Mouse (Mus musculus) adrenal gland, postnatal 36 days (tissue): ENCODE results near the gene Ccdc169. TPM values are rescaled to one million over a fixed set of nuclear protein-coding genes. Genes with fewer than 3 reads are reported as not detected.

ENCODE experiments used
- DNase-seq, 2 experiments: peaks; one replicate each; pipeline ENCODE4 v3.0.0; 2021; ENCODE audit warnings: mixed read lengths in 1 of 2
- long read RNA-seq, 2 experiments: library from polyadenylated mRNA; stranded (forward); transcript quantifications; one replicate each; pipeline ENCODE4 v2.0.0; 2021; ENCODE audit warnings: borderline sequencing depth in 2 of 2
- total RNA-seq, 2 experiments: library from RNA; stranded (reverse); gene quantifications; 2 replicates each; pipeline ENCODE4 v1.2.3; 2021

Gene Ccdc169
- under 1 TPM in 1 of 2 experiments, not detected in 1; 0.33 TPM for total RNA-seq
- long read RNA-seq, experiment 1, result 0 reads
- long read RNA-seq, experiment 2, result 0 reads

DNA sequence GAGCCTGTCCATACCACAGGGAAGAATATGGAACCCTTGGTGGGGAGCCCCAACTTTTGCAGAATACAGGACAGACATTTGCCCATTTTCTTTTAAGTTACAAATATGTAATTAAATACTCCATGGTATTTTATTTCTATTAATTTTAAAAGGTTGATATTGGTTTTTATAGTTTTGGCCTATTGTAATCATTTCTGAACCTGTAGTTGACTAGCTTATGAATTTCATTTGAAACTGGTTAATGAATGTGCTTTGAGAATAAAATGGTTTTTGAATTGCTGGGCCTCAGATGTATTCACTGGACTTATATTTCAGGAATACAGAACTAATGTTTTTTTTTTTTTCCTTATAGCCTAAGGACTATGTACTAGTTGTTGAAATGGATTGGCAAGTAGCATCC is at the start of gene Ccdc169:
TSS of gene Ccdc169 (plus strand) at position 301 of the 400 bp plus-strand sequence.
- no peak for DNase-seq

DNA sequence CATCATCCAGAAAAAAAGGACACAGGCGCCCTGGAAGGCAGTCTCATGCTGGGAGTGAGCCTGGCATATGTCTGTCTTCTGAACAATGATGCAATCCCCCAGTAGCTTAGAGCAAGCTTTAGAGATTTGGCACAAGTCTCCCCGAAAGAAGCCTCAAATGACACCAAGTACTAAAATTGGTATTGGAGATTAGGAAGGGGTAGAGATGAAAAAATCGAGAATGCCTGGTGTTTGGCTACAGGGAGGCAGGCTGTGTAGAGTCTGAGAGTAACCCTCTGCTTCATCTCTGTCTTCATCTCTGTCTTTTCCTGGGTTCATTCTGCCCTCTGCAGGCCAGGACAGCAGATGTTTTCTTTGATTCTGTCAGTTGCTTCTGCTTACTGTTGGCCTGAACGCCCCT is 49.8 kb upstream of the Ccdc169 start:
- DNase-seq, result no peak

DNA sequence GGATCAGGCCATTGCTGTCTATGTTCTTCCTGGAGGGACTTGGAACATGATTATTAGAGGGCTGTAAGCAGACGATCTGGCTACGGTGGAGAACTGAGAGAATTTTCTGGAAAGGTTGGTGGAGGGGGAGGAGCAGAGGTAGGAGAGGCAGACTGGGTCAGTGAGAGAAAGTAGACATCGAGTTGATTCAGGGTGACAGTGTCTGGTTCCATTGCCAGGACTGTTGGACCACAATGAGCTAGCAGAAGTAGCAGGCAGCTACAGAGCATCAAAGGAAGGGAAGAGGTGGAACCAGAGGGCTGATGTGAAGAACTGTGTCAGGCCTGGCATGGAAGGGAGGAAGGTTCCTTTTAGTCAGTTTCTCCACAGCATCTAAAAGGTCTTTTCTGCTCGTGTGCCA is 48.8 kb upstream of the Ccdc169 start:
- DNase-seq, result no peak

DNA sequence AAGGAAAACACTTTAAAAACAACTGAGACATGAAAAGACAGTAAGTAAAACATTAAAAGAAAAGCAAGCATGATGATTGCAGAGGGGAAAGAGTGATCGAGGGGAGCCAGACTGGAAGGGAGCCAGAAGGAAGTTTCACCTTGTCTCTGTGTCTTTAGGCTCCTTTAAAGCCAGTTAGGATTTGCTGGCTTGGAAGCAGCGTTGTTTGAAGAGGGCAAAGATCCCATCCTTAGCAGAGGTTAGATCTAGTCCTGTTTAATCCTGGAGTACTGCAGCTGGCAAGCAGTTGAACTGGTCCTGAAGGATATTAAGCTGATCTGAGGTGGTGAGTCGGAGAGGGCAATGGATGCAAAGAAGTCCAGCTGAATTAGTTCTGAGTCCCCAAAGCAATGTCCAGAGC is 48.3 kb upstream of the Ccdc169 start:
- DNase-seq, result no peak

DNA sequence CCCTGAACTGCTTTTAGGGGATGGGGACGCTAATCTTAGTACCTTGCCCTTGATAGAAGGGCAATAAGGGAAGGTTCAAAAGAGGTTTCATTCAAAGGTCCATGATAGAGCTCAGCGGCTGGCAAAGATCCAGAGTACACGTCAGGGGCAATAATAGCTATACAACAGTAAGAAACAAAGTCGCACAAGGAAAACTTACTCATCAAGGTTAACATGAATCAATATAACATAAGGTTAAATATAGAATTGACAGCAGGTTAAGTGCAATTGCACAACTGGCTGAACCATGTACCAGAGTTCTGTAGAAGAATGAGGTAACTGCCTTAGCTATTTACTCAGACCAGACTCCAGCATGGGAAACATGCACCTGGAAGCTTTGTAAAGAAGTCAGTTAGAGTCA is 47.8 kb upstream of the Ccdc169 start:
- DNase-seq, result peak in 1 of 2 experiments; percentile 18

DNA sequence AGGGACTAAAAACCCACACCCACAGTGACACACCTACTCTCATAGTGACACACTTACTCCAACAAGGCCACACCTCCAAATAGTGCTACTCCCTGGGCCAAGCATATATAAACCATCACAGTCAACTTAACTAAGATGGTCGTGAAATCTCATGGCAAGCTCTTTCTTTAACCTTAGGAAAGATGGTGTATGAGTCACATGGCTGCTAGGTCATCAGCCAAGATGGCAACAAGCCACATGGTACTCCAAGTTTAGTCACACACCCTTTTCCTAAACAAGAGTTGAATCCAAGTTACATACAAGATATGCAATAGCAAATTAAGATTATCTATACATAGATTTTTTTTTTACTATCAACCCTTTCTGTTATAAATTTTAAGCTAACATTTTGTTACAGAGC is 44.0 kb upstream of the Ccdc169 start:
- peak in 1 of 2 experiments; percentile 36 for DNase-seq

DNA sequence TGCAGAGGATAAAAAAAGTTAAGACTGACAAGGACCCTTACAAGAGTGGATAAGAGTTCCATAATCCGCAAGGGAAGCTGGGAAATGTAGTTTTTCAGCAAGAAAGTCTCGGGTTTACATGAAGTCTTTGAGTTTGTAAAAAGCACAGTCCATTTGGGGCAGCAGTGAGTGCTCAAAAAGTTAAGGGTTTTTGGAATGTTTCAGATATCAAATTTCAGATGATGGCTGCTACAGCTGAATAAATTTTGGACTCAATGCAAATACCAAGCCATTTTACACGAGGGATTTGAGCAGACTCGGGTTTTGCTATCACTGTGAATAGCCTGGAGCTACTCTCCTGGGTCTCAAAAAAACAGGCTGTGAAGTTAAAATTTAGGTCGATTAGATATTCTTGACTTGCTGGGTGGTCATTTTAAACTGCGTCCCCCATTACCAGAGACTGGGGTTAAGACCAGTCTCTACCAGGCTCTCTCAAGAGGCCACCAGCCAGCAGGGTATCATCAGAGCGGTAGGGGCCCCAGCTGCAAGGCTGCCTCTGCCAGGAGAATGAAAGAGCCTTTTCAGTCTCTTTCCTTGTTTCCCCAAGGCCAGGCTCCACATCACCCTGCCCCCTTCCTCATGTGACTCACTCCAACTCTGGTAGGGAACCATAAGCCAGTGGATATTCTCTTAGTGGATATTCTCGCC is 41.0 kb upstream of the Ccdc169 start:
- DNase-seq, result peak; percentile 65

DNA sequence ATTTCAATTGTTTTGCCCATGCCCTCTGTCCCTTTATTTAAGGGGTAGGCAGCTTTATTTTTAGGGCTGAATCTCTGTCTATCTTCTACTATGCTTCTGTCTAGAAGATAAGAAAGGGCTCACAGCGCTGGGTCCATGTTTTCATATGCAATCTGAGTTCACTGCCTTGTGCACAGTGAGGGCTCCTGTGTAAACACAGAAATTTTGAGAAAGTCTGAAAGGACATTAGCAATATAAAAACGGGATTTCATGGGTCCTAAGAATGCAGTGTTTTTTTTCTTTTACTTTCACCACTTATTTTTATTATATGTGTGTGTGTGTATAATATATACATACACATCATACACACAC is 40.5 kb upstream of the Ccdc169 start:
- DNase-seq, result no peak

DNA sequence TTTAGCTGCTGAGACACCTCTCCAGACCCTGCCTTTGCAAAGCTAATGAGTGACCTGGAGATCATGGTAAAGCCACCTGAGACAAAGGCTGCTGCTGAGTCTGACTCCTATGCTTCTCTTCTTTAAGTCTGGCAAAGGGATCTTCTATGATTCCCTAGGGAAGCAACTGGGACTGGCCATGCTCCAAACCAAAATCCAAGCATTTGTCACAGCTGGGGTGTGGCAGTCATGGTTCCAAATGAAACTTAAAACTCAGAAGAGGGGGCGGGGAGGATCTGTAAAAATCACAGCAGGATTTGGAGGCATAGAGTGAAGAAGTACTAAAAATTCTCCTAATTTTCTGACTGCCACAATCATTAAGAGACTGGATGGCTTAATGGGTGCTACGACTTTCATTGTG is 40.0 kb upstream of the Ccdc169 start:
- no peak for DNase-seq

DNA sequence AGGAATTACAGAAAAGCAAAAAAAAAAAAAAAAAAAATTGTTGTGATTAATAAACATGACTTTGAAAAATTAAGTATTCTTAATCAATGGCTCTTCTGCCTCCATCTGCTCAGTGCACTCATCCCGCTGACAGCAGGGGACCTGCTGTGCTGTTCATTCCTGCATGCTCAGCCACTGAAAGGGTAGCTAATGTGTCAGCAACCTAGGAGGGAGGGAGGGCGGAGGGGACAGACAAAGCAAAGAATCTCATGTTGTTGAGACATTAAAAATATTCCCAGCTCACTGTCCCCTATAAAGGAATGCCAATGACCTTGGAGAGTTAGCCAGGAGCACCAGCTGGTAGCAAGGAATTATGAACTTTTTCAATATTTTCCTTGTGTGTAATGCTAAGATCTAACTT is 39.1 kb upstream of the Ccdc169 start:
- DNase-seq, result no peak

DNA sequence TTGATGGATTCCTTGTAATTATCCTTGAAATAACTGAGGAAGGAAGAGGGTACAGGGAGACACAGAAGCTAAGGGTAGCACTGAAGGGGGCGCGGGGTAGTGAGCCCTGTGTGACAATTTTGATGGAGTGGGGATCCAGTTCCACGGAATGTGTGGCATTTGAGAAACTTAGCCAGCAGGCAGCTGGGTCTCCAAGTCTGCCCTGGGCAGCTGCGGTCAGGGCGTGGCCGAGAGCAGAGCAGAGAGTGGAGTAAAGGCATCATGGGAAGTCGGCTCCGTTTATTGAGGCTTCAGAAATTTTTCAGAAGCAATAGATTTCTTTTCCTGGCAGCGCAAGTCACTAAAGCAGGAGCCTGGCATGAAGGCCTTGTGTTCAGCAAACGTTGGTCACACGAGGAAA is 38.1 kb upstream of the Ccdc169 start:
- DNase-seq, result no peak

DNA sequence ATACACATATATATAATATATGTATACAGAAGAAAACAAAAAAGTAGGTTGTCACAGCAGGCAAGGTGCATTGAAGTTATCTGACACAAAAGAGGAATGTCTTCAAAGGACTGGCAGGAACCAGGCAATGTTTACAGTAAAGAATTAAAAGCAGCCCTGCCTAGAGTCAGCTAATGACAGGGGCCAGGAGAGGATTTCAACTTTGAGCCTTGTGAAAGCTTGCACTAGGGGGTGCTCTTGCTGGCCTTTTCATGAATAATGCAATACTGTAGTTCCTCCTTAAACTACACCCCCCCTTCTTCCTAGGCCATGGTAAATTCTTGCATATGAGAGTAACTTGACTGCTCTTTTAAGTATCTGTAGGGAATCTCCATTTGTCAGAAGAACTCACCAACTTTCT is 36.0 kb upstream of the Ccdc169 start:
- DNase-seq, result no peak

DNA sequence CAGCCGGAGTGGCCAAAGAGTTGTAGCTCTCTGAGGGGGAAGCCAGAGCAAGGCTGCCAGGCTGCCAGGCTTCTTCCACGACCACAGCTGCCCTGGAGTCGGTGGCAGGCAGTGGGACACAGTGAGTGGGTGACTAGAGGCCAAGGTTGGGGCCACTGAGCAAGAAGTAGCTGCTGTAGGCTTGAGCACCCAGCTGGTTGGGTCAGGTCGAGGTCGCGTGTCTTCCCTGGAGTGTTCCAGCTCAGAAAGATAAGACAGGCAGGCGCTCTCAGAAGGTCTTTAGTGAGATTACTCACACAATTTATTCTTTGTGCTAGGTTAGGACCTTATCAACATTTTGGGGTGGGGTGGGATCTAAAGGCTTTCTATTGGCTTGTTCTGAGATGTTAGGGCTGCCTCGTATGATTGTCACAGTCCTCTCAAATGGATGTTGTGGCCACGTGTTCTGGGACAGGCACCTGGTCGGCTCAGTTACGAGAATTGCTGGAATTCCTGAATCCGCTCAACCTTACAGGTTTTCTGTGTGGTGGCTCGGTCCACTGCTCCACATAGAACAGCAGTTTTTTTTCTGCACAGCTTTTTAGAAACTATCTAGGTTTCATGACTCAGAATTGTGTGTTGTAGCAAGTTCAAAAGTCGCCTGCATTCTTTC is 31.6 kb upstream of the Ccdc169 start:
- DNase-seq, result peak in 1 of 2 experiments; percentile 46

DNA sequence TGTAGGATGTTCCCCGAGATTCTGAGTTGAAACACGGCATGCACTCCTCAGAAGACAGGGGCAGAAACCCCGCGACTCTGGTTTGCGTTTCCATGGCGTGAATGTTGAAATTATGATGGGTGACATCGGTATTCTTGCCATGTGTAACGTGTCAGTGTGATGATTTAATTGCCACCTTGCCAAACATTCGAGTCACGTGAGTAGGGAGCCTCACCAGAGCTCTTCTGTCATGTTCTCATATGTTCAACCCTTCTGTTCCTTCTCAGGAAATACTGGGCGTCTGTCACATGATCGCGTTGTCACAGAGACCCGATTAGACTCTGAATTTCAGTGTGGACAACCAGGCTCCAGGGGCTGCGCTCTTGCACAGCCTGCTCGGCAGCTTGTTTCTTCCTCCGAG is 31.1 kb upstream of the Ccdc169 start:
- no peak for DNase-seq

DNA sequence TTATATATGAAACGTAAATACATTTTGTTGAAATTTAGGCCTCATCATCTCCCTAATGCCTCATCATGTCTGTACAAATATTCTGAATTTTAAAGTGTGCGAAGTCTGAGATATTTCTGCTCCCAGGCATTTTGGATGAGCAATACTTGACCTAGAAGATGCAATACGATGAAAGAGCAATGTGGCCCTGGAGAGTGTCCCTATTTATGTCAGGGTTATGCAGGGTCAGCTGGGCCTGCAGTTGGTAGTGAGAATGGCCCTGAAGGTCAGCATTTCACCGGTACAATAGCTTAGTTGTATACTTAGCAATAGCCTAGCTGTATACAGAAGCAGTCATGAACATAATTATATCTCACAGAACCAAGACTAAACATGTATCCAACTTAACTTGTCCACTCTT is 28.0 kb upstream of the Ccdc169 start:
- DNase-seq, result peak in 1 of 2 experiments; percentile 48

DNA sequence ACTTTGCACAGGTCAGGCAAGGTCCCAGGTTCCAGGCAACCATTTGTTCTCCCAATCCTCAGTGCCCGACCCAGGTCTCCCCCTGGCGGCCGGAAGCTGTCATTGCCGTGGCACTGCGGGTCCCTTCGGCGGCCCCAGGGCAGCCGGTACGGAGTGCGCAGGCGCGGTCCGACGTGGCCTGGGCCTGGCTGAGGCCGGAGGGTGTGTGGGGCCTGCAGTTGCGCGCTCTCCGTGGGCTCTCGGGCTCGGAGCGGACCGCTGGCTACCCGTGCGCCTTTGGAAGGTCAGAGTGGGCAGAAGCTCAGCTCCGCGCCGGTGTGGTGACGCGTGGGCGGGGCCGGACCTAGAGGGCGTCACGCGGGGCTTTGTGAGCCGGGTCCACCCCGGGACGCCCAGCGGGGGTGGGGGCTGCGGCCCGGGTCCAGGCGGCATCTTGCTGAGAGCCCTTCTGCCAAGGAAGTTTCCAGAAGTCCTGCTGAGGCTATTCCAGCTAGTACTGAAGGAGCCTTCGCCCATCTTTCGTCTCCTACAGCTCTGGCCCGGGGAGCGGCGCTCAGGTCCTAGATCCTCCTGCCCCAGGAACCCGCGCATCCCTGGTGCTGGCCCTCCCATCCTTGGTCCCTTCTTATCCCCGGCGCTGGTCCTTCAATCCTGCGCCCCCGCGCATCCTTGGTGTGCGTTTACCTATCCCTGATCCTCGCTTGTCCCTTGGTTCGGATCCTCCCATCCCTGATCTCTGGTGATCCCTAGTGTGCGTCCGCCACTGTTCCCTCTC is 25.0 kb upstream of the Ccdc169 start, which contains the start of gene Spg20:
TSS of gene Spg20 (plus strand) at position 174 of the 775 bp plus-strand sequence.
- DNase-seq, result peak; percentile 98 to 99

DNA sequence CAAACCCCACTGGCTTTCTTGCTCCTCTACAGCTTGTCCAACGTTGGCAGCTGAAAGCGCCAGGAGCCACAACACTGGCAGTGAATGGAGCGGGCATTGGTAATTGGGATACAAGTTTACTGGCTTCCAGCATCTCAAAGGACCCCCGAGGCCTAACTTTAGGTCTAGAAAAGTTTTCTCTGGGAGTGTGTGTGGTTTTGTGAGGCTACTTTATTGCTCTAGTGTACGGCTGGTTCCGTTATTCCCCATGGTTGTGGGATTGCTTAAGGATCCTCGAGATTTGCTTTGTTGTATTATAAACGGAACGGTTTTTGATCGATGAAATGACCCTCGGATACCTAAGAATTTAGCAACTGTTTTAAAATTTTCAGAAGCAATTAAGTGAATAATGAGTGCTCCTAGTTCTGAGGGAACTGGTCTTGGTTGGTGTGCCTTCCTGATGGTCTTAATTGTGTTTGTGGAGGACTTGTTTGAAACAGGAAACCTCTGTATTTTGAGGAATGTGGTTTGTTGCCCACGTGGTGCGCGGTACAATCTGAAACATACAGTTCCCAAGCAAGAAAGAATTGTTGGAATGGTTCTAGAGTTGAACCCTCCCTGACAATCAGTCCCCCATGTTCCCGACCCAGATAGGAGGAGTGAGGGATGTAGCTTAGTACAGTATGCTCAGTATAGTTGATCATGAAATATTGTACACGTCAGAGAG is 24.3 kb upstream of the Ccdc169 start:
- no peak for DNase-seq

DNA sequence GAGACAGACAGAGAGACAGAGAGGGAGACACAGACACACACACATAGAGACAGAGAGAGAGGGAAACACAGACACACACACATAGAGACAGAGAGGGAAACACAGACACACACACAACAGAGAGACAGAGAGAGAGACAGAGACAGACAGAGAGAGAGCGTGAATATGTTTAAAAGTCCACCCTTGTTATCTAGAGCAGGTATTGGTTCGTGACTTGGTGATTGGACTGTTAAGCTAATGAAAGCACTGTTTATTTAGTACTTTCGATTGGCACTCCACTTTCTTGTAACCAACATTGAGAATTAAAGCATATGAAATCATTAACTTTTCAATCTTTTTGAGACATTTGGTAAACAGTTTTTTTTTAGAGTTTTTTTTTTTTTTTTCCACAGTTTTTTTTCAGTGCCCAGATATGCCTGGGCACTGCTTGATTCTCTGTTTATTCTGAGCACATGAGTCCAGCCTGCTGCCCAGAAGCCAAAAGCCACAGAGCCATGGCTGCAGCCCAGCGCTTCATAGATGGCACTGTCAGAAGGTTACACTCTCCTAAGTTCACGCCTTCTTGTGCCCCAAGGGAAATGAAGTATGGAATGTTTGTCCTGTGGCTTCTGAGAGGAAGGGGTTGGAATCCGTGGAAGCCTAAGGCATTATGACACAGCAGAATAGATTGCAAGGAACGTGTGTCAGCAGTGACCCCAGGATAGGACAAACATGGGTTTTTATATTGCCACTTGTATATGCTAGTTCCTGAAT is 22.6 kb upstream of the Ccdc169 start:
- peak; percentile 30 to 62 for DNase-seq

DNA sequence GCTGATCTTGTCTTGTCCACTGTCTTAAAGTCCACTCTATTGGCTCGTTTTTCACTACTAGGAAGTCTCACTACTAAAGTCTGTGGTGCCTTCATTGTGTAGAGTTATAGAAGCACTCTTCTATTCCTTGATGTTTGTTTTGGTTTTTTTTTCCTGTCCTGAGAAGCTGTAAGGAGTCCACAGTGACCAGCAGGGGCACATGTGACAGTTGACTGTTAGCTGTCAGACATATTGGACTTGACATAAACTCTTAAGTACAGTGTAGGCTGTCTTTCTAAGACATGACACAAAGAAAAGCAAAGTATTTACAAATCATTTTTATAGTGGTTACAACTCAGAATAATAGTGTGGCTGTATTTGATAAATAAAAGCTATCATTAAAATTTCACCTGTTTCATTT is 22.1 kb upstream of the Ccdc169 start:
- no peak for DNase-seq

DNA sequence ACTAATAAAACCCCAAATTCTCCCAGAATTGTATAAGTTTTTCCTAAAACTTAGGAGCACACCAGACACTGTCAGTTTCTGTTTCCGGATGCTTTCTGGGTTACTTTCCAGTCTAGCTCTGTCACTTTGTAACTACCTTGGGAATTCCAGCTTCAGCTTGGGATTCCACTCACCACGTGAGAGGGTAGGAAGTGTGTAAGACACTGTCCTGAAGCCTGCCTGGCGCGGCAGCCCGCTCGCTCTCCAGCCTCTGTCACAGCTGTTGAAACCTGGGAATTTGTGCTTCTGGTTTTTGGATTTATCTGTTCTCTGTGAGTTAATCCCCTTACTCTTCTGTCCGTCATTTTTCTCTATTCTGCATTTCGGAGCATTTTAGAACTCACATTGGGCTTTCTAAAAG is 21.1 kb upstream of the Ccdc169 start:
- DNase-seq, result no peak

DNA sequence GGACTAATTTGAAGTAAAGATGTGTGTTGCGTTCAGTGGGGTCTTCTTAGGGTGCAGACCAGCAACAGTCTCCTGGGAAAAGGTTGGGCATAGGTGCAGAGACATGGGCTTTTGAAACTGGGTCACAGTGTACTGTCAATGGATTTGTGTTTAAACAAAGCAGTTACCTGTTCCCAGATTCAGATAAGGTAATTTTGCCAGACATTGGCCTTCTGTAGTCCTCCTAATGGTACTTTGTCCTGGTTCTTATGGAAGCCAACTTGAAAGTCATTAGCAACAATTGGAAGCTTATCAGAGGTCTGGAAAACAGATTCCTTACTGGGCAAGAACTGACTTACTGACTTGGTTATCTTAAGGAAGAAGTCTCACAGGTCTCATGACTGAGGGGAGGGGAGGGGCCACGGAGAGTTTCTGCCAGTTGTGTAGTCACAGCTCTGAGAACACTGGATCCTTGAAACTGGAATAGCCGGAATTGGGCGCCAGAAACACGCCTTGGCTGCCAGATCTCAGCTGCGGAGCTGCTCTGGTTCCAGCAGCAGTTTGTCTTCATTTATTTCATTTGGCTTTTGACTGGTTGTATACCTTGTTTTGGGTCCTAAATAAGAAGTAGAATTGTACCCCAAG is 17.8 kb upstream of the Ccdc169 start:
- peak; percentile 41 to 61 for DNase-seq
